Mouse (Mus musculus): ENCODE measurements around the gene Rif1. TPM values are rescaled to one million over a fixed set of nuclear protein-coding genes. Genes with fewer than 3 reads are reported as not detected.

Gene Rif1
- polyA plus RNA-seq, 1 experiment from 2014 or later: 16.3 TPM

Other genes with a start within 250 kb of the Rif1 start
- gene Rbm43, start 137.7 kb upstream of the Rif1 start, polyA plus RNA-seq (2015; fragmentation: Nextera tagmentation; extraction: Ambion mirVana): 11.5 and 12.6 TPM in 2 replicates
- 12.9 and 16.1 TPM in 2 replicates for gene Nmi, start 99.3 kb upstream of the Rif1 start, polyA plus RNA-seq (2015; fragmentation: Nextera tagmentation; extraction: Ambion mirVana)
- 2.5 and 3.6 TPM in 2 replicates for gene Tnfaip6, start 34.8 kb upstream of the Rif1 start, polyA plus RNA-seq (2015; fragmentation: Nextera tagmentation; extraction: Ambion mirVana)

Data from heart, embryonic 13.5 days (tissue).